Mouse (Mus musculus) heart, embryonic 12.5 days (tissue): ENCODE measurements around the gene Ppef1. TPM values are rescaled to one million over a fixed set of nuclear protein-coding genes. Genes with fewer than 3 reads are reported as not detected.
"Not testable (repeated sequence)": the region's sequence is repeated elsewhere in the genome, so short reads cannot be mapped to it uniquely, and the experiment has no call there.

ENCODE experiments used
- ATAC-seq: fragments of 200-750 bp; cut with Nextera tagmentation; 2 replicates; pipeline ENCODE4 v1.8.0; 2017; ENCODE audit warnings: moderate TSS enrichment, moderate library complexity; ENCODE audit not compliant: insufficient number of reproducible peaks, low FRiP score
- H3K27ac ChIP-seq: fragments of 300-500 bp; sonication (generic); 2 replicates; pipeline ENCODE4 v1.5.1; 2016; ENCODE audit warnings: mild to moderate bottlenecking, moderate library complexity; ENCODE audit not compliant: poor library complexity, severe bottlenecking
- H3K27me3 ChIP-seq: fragments of 300-500 bp; sonication (generic); replicated peaks from 2 replicates; pipeline ENCODE4 v1.6.1; 2016; ENCODE audit warnings: mild to moderate bottlenecking, moderate library complexity
- H3K36me3 ChIP-seq: fragments of 300-500 bp; sonication (generic); 2 replicates; pipeline ENCODE4 v1.6.1; 2016; ENCODE audit warnings: mild to moderate bottlenecking, moderate library complexity
- H3K4me1 ChIP-seq: fragments of 300-500 bp; sonication (generic); replicated peaks from 2 replicates; pipeline ENCODE4 v1.6.1; 2016; ENCODE audit warnings: mild to moderate bottlenecking
- H3K4me2 ChIP-seq: fragments of 300-500 bp; sonication (generic); 2 replicates; pipeline ENCODE4 v1.6.1; 2016; ENCODE audit warnings: mild to moderate bottlenecking, moderate library complexity
- H3K4me3 ChIP-seq: fragments of 300-500 bp; sonication (generic); 2 replicates; pipeline ENCODE4 v1.5.1; 2016; ENCODE audit warnings: mild to moderate bottlenecking
- H3K9ac ChIP-seq: fragments of 300-500 bp; sonication (generic); 2 replicates; pipeline ENCODE4 v1.6.1; 2016; ENCODE audit warnings: mild to moderate bottlenecking, moderate library complexity
- H3K9me3 ChIP-seq: fragments of 300-500 bp; sonication (generic); replicated peaks from 2 replicates; pipeline ENCODE4 v1.6.1; 2016; ENCODE audit warnings: mild to moderate bottlenecking, moderate library complexity
- WGBS: fragments of 180-500 bp; shearing (Covaris S2); methylation state at CpG from one replicate; pipeline ENCODE4 v1.1.7; 2016; 5-methylcytosine and 5-hydroxymethylcytosine counted together
- polyA plus RNA-seq: library from polyadenylated mRNA; unstranded; fragments of >200 nt; fragmentation: Nextera tagmentation; extraction: Ambion mirVana; gene quantifications from 2 replicates; pipeline ENCODE4 v1.2.1, GENCODE M21; 2016

The Ppef1 gene
- polyA plus RNA-seq, result not detected in 2 replicates

GRCm38 (mm10) chrX:160735650-160736049 lies at the start of gene Ppef1:
Gene Ppef1, minus strand, starts transcription at chrX:160735765.
- Histone ChIP-seq H3K27me3 (no peaks in the 10 kb centered on the region), H3K9me3 (no peaks in the 10 kb centered on the region), H3K36me3 (no peaks in the 10 kb centered on the region), H3K4me3 (no peak within 1 kb of the TSS), H3K9ac (no peak within 1 kb of the TSS), H3K4me1 (no peaks in the 10 kb centered on the region), H3K27ac (no peak within 1 kb of the TSS), H3K4me2 (no peak within 1 kb of the TSS)
- ATAC-seq, result no peak
- 77% methylated on average over 5 of the region's 5 CpGs for WGBS

GRCm38 (mm10) chrX:160782276-160782675 lies 46.7 kb upstream of the Ppef1 start:
- Histone ChIP-seq H3K27ac (no peak overlapping the region), H3K9me3 (no peaks in the 10 kb centered on the region), H3K4me1 (no peaks in the 10 kb centered on the region), H3K4me3 (no peak overlapping the region), H3K9ac (no peak overlapping the region), H3K27me3 (0 out of 2 replicates have a peak, but pooled peaks cover 3% of the 10 kb centered on the region), H3K4me2 (no peak overlapping the region), H3K36me3 (no peaks in the 10 kb centered on the region)
- 83% methylated on average over 5 of the region's 5 CpGs for WGBS
- ATAC-seq, result no peak

- ATAC-seq, result no peak
- WGBS, result 30% methylated on average over 1 of the region's 1 CpGs
- Histone ChIP-seq H3K9me3 (no peaks in the 10 kb centered on the region), H3K27ac (no peak overlapping the region), H3K9ac (no peak overlapping the region), H3K4me2 (no peak overlapping the region), H3K36me3 (no peaks in the 10 kb centered on the region), H3K4me3 (no peak overlapping the region), H3K27me3 (no peaks in the 10 kb centered on the region), H3K4me1 (no peaks in the 10 kb centered on the region; the same call in 1 of the 2 replicates)
Observed at GRCm38 (mm10) chrX:160773033-160773432, 37.5 kb upstream of the Ppef1 start.

DNA sequence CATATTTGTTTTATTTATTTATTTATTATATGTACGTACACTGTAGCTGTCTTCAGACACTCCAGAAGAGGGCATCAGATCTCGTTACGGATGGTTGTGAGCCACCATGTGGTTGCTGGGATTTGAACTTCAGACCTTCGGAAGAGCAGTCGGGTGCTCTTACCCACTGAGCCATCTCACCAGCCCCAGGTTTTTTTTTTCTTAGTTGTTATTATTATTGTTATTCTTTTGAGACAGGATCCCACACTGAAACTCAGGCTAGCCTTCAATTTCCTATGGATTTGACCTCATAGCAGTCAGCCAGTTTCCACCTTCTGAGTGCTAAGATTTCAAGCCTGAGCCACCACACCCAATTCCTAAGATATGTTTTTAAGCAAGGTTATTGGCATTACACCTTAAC lies 34.1 kb upstream of the Ppef1 start:
- not testable (repeated sequence) for H3K36me3 ChIP-seq, H3K4me3 ChIP-seq, H3K4me1 ChIP-seq, H3K4me2 ChIP-seq, ATAC-seq, H3K27me3 ChIP-seq, H3K9ac ChIP-seq, H3K9me3 ChIP-seq, H3K27ac ChIP-seq
- 79% methylated on average over 5 of the region's 5 CpGs for WGBS

DNA sequence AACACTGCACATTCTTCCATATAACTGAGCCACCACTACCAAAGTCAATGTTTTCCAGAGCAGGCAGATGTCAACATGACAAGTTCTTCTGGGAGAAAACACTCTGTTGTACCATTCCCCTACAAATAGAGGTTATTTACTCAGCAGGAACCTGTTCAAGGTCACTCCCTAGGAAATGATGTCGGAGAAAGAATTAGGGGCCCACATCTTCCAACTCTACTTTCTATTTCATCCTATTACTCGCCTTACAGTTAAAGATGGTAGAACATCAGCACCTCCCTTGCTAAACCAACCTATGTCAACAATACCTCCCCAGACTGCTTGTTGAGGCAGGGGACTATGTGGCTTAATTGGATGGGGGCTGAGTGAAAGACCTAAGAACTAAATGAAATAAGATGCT lies 32.1 kb upstream of the Ppef1 start, which contains the start of gene Rs1:
Gene Rs1, plus strand, starts transcription at position 301 of the 400 bp plus-strand sequence.
- peak within 1 kb of the TSS; percentile 61; the same call in 1 of the 2 replicates for H3K4me3 ChIP-seq

DNA sequence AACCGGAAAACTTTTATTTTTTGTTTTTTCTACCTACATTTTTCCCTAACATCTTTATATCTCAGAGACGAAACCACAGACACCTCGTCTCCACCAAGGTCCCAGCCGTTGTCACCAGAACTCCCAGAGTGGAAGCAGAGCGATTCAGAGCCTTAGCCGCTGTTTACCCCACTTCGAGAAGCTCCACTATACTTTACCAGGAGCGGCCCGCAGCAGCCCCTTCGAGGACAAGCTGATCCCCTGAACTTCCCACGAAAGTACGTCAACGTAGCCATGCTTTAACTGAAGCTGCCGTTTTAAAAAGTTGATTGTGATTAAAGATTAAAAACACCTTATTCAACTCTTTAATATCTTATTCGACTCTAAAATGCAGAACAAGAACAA lies 30.7 kb upstream of the Ppef1 start:
- 21% methylated on average over 15 of the region's 15 CpGs for WGBS
- peak; percentile 86 for ATAC-seq
- peak overlapping the region; percentile 57 for H3K4me2 ChIP-seq
- H3K4me3 ChIP-seq, result peak overlapping the region; percentile 61
- H3K27me3 ChIP-seq, result no peaks in the 10 kb centered on the region
- H3K36me3 ChIP-seq, result no peaks in the 10 kb centered on the region
- H3K9ac ChIP-seq, result peak overlapping the region; percentile 48
- 0 out of 2 replicates have a peak overlapping the region, but pooled peaks have one; percentile 16 for H3K27ac ChIP-seq
- H3K9me3 ChIP-seq, result no peaks in the 10 kb centered on the region
- no peaks in the 10 kb centered on the region; the same call in 1 of the 2 replicates for H3K4me1 ChIP-seq

More for the DNA sequence above, 32.1 kb upstream of the Ppef1 start, which contains the start of gene Rs1:
- Histone ChIP-seq H3K27me3 (no peaks in the 10 kb centered on the region), H3K4me1 (no peaks in the 10 kb centered on the region; the same call in 1 of the 2 replicates), H3K9ac (no peak within 1 kb of the TSS), H3K36me3 (no peaks in the 10 kb centered on the region), H3K4me2 (no peak within 1 kb of the TSS), H3K27ac (no peak within 1 kb of the TSS), H3K9me3 (no peaks in the 10 kb centered on the region)
- WGBS, result 88% methylated on average over 2 of the region's 2 CpGs
- ATAC-seq, result no peak

- no peaks in the 10 kb centered on the region; the same call in 1 of the 2 replicates for H3K4me1 ChIP-seq
- WGBS, result 25% methylated on average over 30 of the region's 30 CpGs
- no peaks in the 10 kb centered on the region for H3K36me3 ChIP-seq
- ATAC-seq, result peak; percentile 95
- peak overlapping the region; percentile 61 for H3K4me3 ChIP-seq
- peak overlapping the region; percentile 48; the same call in 1 of the 2 replicates for H3K9ac ChIP-seq
- peak overlapping the region; percentile 57 for H3K4me2 ChIP-seq
- no peaks in the 10 kb centered on the region for H3K9me3 ChIP-seq
- H3K27me3 ChIP-seq, result no peaks in the 10 kb centered on the region
- H3K27ac ChIP-seq, result no peak overlapping the region
Observed at GRCm38 (mm10) chrX:160765389-160766232, 30.0 kb upstream of the Ppef1 start.

GRCm38 (mm10) chrX:160750808-160751207 lies 15.2 kb upstream of the Ppef1 start:
- no peaks in the 10 kb centered on the region for H3K36me3 ChIP-seq
- no peak for ATAC-seq
- H3K27me3 ChIP-seq, result no peaks in the 10 kb centered on the region
- no peaks in the 10 kb centered on the region for H3K4me1 ChIP-seq
- H3K27ac ChIP-seq, result no peak overlapping the region
- no peak overlapping the region for H3K4me3 ChIP-seq
- no peak overlapping the region for H3K4me2 ChIP-seq
- 91% methylated on average over 8 of the region's 8 CpGs for WGBS
- no peaks in the 10 kb centered on the region for H3K9me3 ChIP-seq
- no peak overlapping the region for H3K9ac ChIP-seq

- Histone ChIP-seq H3K4me3 (no peak overlapping the region), H3K9me3 (no peaks in the 10 kb centered on the region), H3K4me2 (no peak overlapping the region), H3K4me1 (no peaks in the 10 kb centered on the region), H3K36me3 (no peaks in the 10 kb centered on the region), H3K27me3 (no peaks in the 10 kb centered on the region), H3K9ac (no peak overlapping the region), H3K27ac (no peak overlapping the region)
- WGBS, result 51% methylated on average over 1 of the region's 1 CpGs
- ATAC-seq, result no peak
Observed at GRCm38 (mm10) chrX:160748653-160749052, 13.1 kb upstream of the Ppef1 start.

DNA sequence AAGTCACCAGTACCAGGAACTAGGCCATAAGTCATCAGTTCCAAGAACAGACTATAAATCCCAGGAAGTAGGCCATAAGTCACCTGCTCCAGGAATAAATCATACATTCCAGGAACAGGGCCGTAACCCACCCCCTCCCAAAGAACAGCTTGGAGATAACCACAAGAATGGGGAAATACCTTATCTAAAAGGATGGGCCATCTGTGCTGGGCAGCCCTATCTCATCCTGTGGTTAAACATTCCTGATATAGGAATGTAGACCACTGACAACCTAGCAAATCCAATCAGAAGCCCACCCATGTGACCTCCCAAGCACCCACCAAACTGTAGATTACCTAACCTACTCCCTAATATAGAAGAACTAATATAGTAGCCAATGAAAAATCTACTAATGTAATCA lies 9.8 kb upstream of the Ppef1 start:
- no peak overlapping the region for H3K27ac ChIP-seq
- H3K4me2 ChIP-seq, result no peak overlapping the region
- H3K4me1 ChIP-seq, result no peaks in the 10 kb centered on the region
- no peak for ATAC-seq
- H3K9ac ChIP-seq, result no peak overlapping the region
- no peak overlapping the region for H3K4me3 ChIP-seq
- WGBS, result 67% methylated on average over 1 of the region's 1 CpGs
- no peaks in the 10 kb centered on the region for H3K27me3 ChIP-seq
- no peaks in the 10 kb centered on the region for H3K36me3 ChIP-seq
- H3K9me3 ChIP-seq, result no peaks in the 10 kb centered on the region

GRCm38 (mm10) chrX:160699171-160699570 lies 36.4 kb downstream of the Ppef1 start:
- Histone ChIP-seq H3K9me3 (no peaks in the 10 kb centered on the region), H3K9ac (no peak overlapping the region), H3K4me2 (no peak overlapping the region), H3K27ac (no peak overlapping the region), H3K36me3 (no peaks in the 10 kb centered on the region), H3K4me3 (no peak overlapping the region), H3K4me1 (no peaks in the 10 kb centered on the region), H3K27me3 (no peaks in the 10 kb centered on the region)
- ATAC-seq, result no peak
- 43% methylated on average over 1 of the region's 1 CpGs for WGBS
